Comparison of ENCODE assay signal across 1 mouse cellular context in the genomic region with DNA sequence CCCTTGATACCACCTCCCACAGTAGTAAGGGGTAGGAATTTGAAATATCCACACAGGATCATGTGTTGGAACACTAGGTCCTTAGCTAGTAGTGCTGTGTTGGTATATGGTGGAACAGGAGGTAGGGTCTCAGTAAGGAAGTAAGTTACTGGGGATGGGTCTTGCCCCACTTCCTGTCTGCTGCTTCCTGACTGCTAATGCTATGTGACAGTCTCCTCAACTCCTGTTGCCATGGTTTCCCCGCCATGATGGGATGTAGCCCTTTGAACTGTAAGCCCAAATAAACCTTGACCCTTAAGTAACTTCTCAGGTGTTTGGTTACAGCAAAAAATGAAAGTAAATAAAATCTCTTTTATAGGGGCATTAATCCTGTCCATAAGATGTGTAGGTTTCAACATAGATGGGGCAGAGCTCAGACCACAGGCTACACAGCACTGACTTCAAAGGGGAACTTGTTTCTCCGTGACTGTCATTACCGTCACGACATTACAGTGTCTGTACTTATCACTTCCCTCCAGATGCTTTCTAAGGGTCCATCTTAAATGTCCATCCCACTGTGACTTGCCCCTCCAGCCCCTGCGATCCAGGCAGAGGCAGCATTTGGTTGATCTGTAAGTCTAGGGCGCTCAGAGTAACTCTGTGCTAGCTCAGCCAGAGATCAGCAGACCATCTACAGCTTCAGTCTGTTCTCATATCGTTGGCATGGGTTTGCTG.
A peak's percentile ranks its signal among the peaks of the same experiment; 100 is the strongest.
TF ChIP-seq lines count a peak whose summit lies in the region.

No protein-coding gene starts in this region.

TF ChIP-seq in MEL, 35 proteins besides CTCF, POLR2A, EP300 and RAD21 (continued from another document):
- TF ChIP-seq SIN3A (IDR thresholded peaks at IDR 0.05; ENCODE audit: low read length) (peak; percentile 68; the same call in 1 of the 2 replicates), GATA1 (IDR thresholded peaks at IDR 0.05; ENCODE audit: low read depth, low read length) (no peak; the same call in none of the 2 replicates), UBTF (IDR thresholded peaks at IDR 0.05; ENCODE audit: borderline replicate concordance, insufficient read depth, low read depth, low read length) (no peak)
